Comparison of ENCODE assay signal across 9 mouse cellular contexts in the genomic region with DNA sequence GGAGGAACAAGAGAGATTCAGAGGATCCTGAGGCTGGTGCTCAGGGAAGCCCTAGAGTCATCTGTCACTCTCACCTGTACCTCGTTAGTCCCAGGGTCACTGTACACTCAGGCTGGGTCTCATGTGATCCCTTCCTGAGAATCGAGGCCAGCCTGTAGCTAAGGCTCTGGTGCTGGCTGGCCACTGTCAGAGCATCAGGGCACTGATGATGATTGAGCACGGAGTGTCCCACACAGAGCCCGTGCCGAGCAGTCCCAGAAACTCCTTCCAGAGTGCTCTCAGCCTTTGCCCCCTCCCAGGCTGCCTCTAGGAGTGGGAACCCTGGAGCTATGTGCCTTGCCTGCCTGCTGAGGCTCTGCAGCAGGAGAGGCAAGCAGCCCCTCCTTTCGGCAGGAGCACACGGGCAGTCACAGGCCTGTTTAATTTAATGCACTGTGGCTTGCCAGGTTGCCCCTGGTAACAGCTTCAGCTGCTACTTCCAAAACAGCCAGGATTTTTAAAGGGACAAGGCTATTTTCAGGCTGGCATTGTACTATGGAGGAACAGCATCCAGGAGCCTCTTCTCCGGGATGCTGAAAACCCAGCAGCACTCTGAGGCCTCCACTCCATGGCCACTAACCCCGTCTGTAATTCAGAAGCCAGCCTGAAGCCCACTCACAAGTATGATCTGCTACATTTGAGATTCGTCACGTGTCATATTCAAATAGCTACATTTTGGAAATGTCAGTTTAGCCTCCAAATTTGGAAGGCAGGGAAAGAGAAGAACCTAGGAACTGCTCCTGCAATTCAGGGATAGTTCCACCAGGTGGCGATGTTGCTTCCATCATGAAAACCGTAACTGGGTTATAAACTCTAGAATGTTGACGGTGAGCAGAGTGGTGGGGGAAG. TPM values are rescaled to one million over a fixed set of nuclear protein-coding genes. Genes with fewer than 3 reads are reported as not detected.
DNase-seq lines count a peak whose midpoint lies in the region; ATAC-seq and TF ChIP-seq lines count a peak whose summit lies in the region.
"Had no signal": no experiment of that assay in that cellular context is flagged by ENCODE, and none has a peak within 500 bp of the region (broad histone marks: within the 10 kb centered on the region; RNA-seq: fewer than 3 reads in every experiment).

No protein-coding gene starts in this region.

- intact Hi-C loops in left cerebral cortex, postnatal 36 days (cut with DNase I), result loop anchor here (1.0 to 5.0 kb wide), 2 partner anchors 78 to 207 kb away; no protein-coding TSS in a partner anchor

- TF ChIP-seq EP300 in stomach, postnatal 0 days (optimal IDR thresholded peaks at IDR 0.05), result no peak

- peak overlapping the region; percentile 22; the same call in 1 of the 2 replicates for H3K4me2 ChIP-seq in forebrain, embryonic 15.5 days (replicated peaks)
- H3K4me2 ChIP-seq in intestine, embryonic 15.5 days (replicated peaks), result no peak overlapping the region
- H3K4me2 ChIP-seq in stomach, postnatal 0 days (replicated peaks; ENCODE audit: low read depth), result no peak overlapping the region

- peaks cover 31% of the 10 kb centered on the region for H3K4me1 ChIP-seq in forebrain, embryonic 15.5 days
- H3K4me1 ChIP-seq in intestine, embryonic 15.5 days (replicated peaks), result peaks cover 30% of the 10 kb centered on the region
- H3K4me1 ChIP-seq in stomach, postnatal 0 days (replicated peaks; ENCODE audit: control insufficient read depth, insufficient read depth), result no peaks in the 10 kb centered on the region; the same call in 1 of the 2 replicates

- no peak overlapping the region for H3K4me3 ChIP-seq in forebrain, embryonic 15.5 days
- H3K4me3 ChIP-seq in intestine, embryonic 15.5 days (replicated peaks), result no peak overlapping the region
- no peak overlapping the region for H3K4me3 ChIP-seq in stomach, postnatal 0 days (ENCODE audit: low read depth, low read length)
- H3K4me3 ChIP-seq: erythroblast, embryonic 14.5 days had no signal

- peak; percentile 86 for TF ChIP-seq CTCF in stomach, postnatal 0 days (IDR thresholded peaks at IDR 0.05; ENCODE audit: low read depth)

- H3K9ac ChIP-seq in forebrain, embryonic 15.5 days (replicated peaks), result peak overlapping the region; percentile 16
- H3K9ac ChIP-seq in intestine, embryonic 15.5 days, result no peak overlapping the region
- no peak overlapping the region for H3K9ac ChIP-seq in stomach, postnatal 0 days (ENCODE audit: low read length)

- H3K9me3 ChIP-seq in forebrain, embryonic 15.5 days, result no peaks in the 10 kb centered on the region
- no peaks in the 10 kb centered on the region for H3K9me3 ChIP-seq in intestine, embryonic 15.5 days
- no peaks in the 10 kb centered on the region for H3K9me3 ChIP-seq in stomach, postnatal 0 days (ENCODE audit: control insufficient read depth, low read length)

- no peaks in the 10 kb centered on the region for H3K27me3 ChIP-seq in forebrain, embryonic 15.5 days
- no peaks in the 10 kb centered on the region for H3K27me3 ChIP-seq in intestine, embryonic 15.5 days (replicated peaks)
- no peaks in the 10 kb centered on the region for H3K27me3 ChIP-seq in stomach, postnatal 0 days (ENCODE audit: control insufficient read depth, insufficient read depth, low read length)

- 21% methylated on average over 14 of the region's 14 CpGs for WGBS in forebrain, embryonic 15.5 days
- 22% methylated on average over 14 of the region's 14 CpGs for WGBS in intestine, embryonic 15.5 days
- 24% methylated on average over 14 of the region's 14 CpGs for WGBS in stomach, postnatal 0 days

- DNase-seq in ovary, postnatal 36 days (ENCODE audit: low spot score), result peak; percentile 39
- DNase-seq in ovary, adult 18-20 months (ENCODE audit: low spot score), result no peak
- DNase-seq in cerebellum, adult 11 months, result peak; percentile 72
- peak; percentile 86 to 91 for DNase-seq in left cerebral cortex, postnatal 36 days (ENCODE audit: low spot score in 2 of 2)
- peak; percentile 76 for DNase-seq in naive thymus-derived CD4-positive, alpha-beta T cell, adult 2 months (ENCODE audit: low read depth)
- peak; percentile 51 for DNase-seq in stomach, postnatal 0 days (ENCODE audit: low spot score)

- peak; percentile 89 for ATAC-seq in forebrain, embryonic 15.5 days (replicated peaks)
- ATAC-seq in intestine, embryonic 15.5 days, result 0 out of 2 replicates have a peak, but pooled peaks have one; percentile 12
- peak; percentile 36; the same call in 1 of the 2 replicates for ATAC-seq in stomach, postnatal 0 days (ENCODE audit: low FRiP score, low TSS enrichment)

- no peaks in the 10 kb centered on the region for H3K36me3 ChIP-seq in forebrain, embryonic 15.5 days
- no peaks in the 10 kb centered on the region for H3K36me3 ChIP-seq in intestine, embryonic 15.5 days
- H3K36me3 ChIP-seq in stomach, postnatal 0 days (ENCODE audit: control insufficient read depth, insufficient read depth, low read length), result no peaks in the 10 kb centered on the region

- peak overlapping the region; percentile 91 for H3K27ac ChIP-seq in forebrain, embryonic 15.5 days (replicated peaks)
- H3K27ac ChIP-seq in intestine, embryonic 15.5 days, result no peak overlapping the region; the same call in 1 of the 2 replicates
- H3K27ac ChIP-seq in stomach, postnatal 0 days (replicated peaks), result peak overlapping the region; percentile 30; the same call in 1 of the 2 replicates

RNA-seq across cellular contexts. Expression of a gene that starts 8.3 kb away (rescaled TPM):
- polyA plus RNA-seq in forebrain, embryonic 15.5 days (2015; fragmentation: Nextera tagmentation; extraction: Ambion mirVana), result 0.34 and 0.62 TPM in 2 replicates
- polyA plus RNA-seq in intestine, embryonic 15.5 days (2015; fragmentation: Nextera tagmentation; extraction: Ambion mirVana), result 8.6 and 10.1 TPM in 2 replicates
- 1 to 10 TPM; 1.0 to 1.7 TPM for total RNA-seq in left cerebral cortex, postnatal 36 days (2021)
- 26.9 and 28.2 TPM in 2 replicates for polyA plus RNA-seq in stomach, postnatal 0 days (2015; fragmentation: Nextera tagmentation; extraction: Ambion mirVana)
- polyA plus RNA-seq: erythroblast, embryonic 14.5 days had no signal

RNA-seq across cellular contexts. Expression of a gene that starts 13.5 kb away (rescaled TPM):
- not detected in 2 replicates for polyA plus RNA-seq in forebrain, embryonic 15.5 days (2015; fragmentation: Nextera tagmentation; extraction: Ambion mirVana)
- polyA plus RNA-seq in intestine, embryonic 15.5 days (2015; fragmentation: Nextera tagmentation; extraction: Ambion mirVana), result not detected in 2 replicates
- total RNA-seq in left cerebral cortex, postnatal 36 days (2021), result not detected
- 0.08 TPM in 1 of 2 replicates, not detected in the other for polyA plus RNA-seq in stomach, postnatal 0 days (2015; fragmentation: Nextera tagmentation; extraction: Ambion mirVana)
- polyA plus RNA-seq: erythroblast, embryonic 14.5 days had no signal

RNA-seq across cellular contexts. Expression of a gene that starts 20.3 kb away (rescaled TPM):
- 12.6 and 14.2 TPM in 2 replicates for polyA plus RNA-seq in forebrain, embryonic 15.5 days (2015; fragmentation: Nextera tagmentation; extraction: Ambion mirVana)
- polyA plus RNA-seq in intestine, embryonic 15.5 days (2015; fragmentation: Nextera tagmentation; extraction: Ambion mirVana), result 14.5 and 15.0 TPM in 2 replicates
- total RNA-seq in left cerebral cortex, postnatal 36 days (2021), result 1 to 10 TPM; 5.6 to 5.8 TPM
- polyA plus RNA-seq in stomach, postnatal 0 days (2015; fragmentation: Nextera tagmentation; extraction: Ambion mirVana), result 5.9 and 7.3 TPM in 2 replicates

RNA-seq across cellular contexts. Expression of a gene that starts 48.2 kb away (rescaled TPM):
- 121 and 124 TPM in 2 replicates for polyA plus RNA-seq in forebrain, embryonic 15.5 days (2015; fragmentation: Nextera tagmentation; extraction: Ambion mirVana)
- 72.0 and 73.4 TPM in 2 replicates for polyA plus RNA-seq in intestine, embryonic 15.5 days (2015; fragmentation: Nextera tagmentation; extraction: Ambion mirVana)
- total RNA-seq in left cerebral cortex, postnatal 36 days (2021), result 10 to 100 TPM; 40.4 to 47.7 TPM
- polyA plus RNA-seq in stomach, postnatal 0 days (2015; fragmentation: Nextera tagmentation; extraction: Ambion mirVana), result 25.5 and 27.8 TPM in 2 replicates

Comparison
In these comparisons a context has a peak if more than half of its experiments do, and no peak if none do; other contexts are left out.
1. ATAC-seq: peak in every context shown above with its lines; median percentile 89 in forebrain, embryonic 15.5 days; 36 in stomach, postnatal 0 days; 12 in intestine, embryonic 15.5 days.